Mouse (Mus musculus) forebrain, embryonic 16.5 days (tissue): ENCODE data around the gene Dpy19l3. TPM values are rescaled to one million over a fixed set of nuclear protein-coding genes. Genes with fewer than 3 reads are reported as not detected.

Experiments
- ATAC-seq: fragments of 200-750 bp; cut with Nextera tagmentation; 2 replicates; pipeline ENCODE4 v1.8.0; 2017; ENCODE audit warnings: mild to moderate bottlenecking, moderate library complexity
- H3K27ac ChIP-seq: fragments of 300-500 bp; sonication (generic); 2 replicates; pipeline ENCODE4 v1.5.1; 2014; ENCODE audit warnings: low read length, control low read depth
- H3K27me3 ChIP-seq: fragments of 300-500 bp; sonication (generic); replicated peaks from 2 replicates; pipeline ENCODE4 v1.6.1; 2014; ENCODE audit warnings: low read length; ENCODE audit not compliant: control insufficient read depth, insufficient read depth
- H3K36me3 ChIP-seq: fragments of 300-500 bp; sonication (generic); 2 replicates; pipeline ENCODE4 v1.6.1; 2014; ENCODE audit not compliant: control insufficient read depth, insufficient read depth
- H3K4me1 ChIP-seq: fragments of 300-500 bp; sonication (generic); replicated peaks from 2 replicates; pipeline ENCODE4 v1.6.1; 2014; ENCODE audit warnings: low read length; ENCODE audit not compliant: control insufficient read depth, insufficient read depth
- H3K4me2 ChIP-seq: fragments of 300-500 bp; sonication (generic); 2 replicates; pipeline ENCODE4 v1.6.1; 2014; ENCODE audit warnings: mild to moderate bottlenecking, low read length, control low read depth
- H3K4me3 ChIP-seq: fragments of 300-500 bp; sonication (generic); replicated peaks from 2 replicates; pipeline ENCODE4 v1.5.1; 2014; ENCODE audit warnings: mild to moderate bottlenecking, low read length, control low read depth
- H3K9ac ChIP-seq: fragments of 300-500 bp; sonication (generic); replicated peaks from 2 replicates; pipeline ENCODE4 v1.6.1; 2014; ENCODE audit warnings: low read depth, low read length, control low read depth
- H3K9me3 ChIP-seq: fragments of 300-500 bp; sonication (generic); 2 replicates; pipeline ENCODE4 v1.6.1; 2016; ENCODE audit warnings: low read length; ENCODE audit not compliant: control insufficient read depth
- WGBS: fragments of 180-500 bp; shearing (Covaris S2); extraction: QIAGEN DNeasy Blood & Tissue Kit; methylation state at CpG from one replicate; pipeline ENCODE4 v1.1.7; 2014; 5-methylcytosine and 5-hydroxymethylcytosine counted together
- polyA plus RNA-seq: library from polyadenylated mRNA; unstranded; fragments of >200 nt; fragmentation: Nextera tagmentation; extraction: Ambion mirVana; gene quantifications from 2 replicates; pipeline ENCODE4 v1.2.1, GENCODE M21; 2015

Gene Dpy19l3
- polyA plus RNA-seq, 1 experiment from 2014 or later, result 56.0 TPM

DNA sequence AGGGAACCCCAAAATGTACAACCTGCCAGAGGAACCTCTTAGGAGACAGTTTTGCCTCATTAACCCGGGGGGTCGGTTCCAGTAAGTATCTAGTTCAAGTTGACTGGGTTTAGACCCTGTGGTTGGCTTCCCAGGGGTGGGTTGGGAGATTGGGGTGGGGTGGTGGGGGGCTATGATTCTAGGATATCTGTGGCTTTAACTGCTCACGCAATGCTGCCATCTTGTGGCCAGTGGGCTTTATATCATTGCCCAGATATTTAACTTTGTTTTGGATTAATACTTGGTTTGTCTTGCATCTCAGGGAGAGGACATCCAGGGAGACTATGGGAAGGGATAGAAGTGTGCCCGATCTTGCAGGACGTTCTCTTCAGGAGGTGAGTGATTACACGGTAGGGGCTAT lies 118.0 kb downstream of the Dpy19l3 start:
- H3K4me1 ChIP-seq, result no peaks in the 10 kb centered on the region
- H3K27ac ChIP-seq, result no peak overlapping the region
- no peak overlapping the region for H3K9ac ChIP-seq
- peaks cover 43% of the 10 kb centered on the region for H3K36me3 ChIP-seq
- no peak for ATAC-seq
- H3K9me3 ChIP-seq, result no peaks in the 10 kb centered on the region
- 68% methylated on average over 6 of the region's 6 CpGs for WGBS
- no peaks in the 10 kb centered on the region for H3K27me3 ChIP-seq
- no peak overlapping the region for H3K4me3 ChIP-seq
- no peak overlapping the region for H3K4me2 ChIP-seq

Other genes starting within 250 kb of the Dpy19l3 start
- gene Tdrd12, start 216.7 kb downstream of the Dpy19l3 start, polyA plus RNA-seq, result 0.60 and 0.84 TPM in 2 replicates
- 111 and 123 TPM in 2 replicates for gene Nudt19, start 198.2 kb downstream of the Dpy19l3 start, polyA plus RNA-seq
- gene Rgs9bp, start 168.9 kb downstream of the Dpy19l3 start, polyA plus RNA-seq, result 0.11 and 0.22 TPM in 2 replicates
- 35.7 and 38.9 TPM in 2 replicates for gene Ankrd27, start 168.2 kb downstream of the Dpy19l3 start, polyA plus RNA-seq
- 200 and 235 TPM in 2 replicates for gene Pdcd5, start 106.9 kb downstream of the Dpy19l3 start, polyA plus RNA-seq
- 18.5 and 18.8 TPM in 2 replicates for gene Zfp507, start 48.5 kb upstream of the Dpy19l3 start, polyA plus RNA-seq